24 mouse cellular contexts compared by ENCODE assay signal in the genomic region with DNA sequence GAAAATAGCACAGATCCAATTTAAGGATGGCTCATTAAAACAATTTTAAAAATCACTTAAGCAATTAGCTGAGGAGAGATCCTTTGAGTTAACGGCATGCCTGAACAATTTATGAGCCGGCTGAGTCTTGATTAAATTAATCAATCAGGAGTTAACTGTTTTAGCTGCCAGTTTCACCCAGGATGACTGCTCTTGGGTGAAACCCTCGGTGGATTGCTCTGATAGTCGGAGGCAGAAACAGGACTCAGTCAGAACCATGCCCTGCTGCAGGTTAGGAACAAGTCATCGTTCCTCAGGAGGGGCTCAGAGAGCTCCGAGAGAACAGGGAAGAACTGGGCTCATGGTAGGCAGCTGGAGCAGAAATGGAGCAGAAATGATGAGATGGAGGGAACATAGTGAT.
DNase-seq lines count a peak whose midpoint lies in the region; ATAC-seq and TF ChIP-seq lines count a peak whose summit lies in the region.
"Had no signal": no experiment of that assay in that cellular context is flagged by ENCODE, and none has a peak within 500 bp of the region (broad histone marks: within the 10 kb centered on the region; RNA-seq: fewer than 3 reads in every experiment).

No protein-coding gene starts in this region.

- ATAC-seq in liver, embryonic 12.5 days: no peak
- no peak for ATAC-seq in midbrain, postnatal 0 days (ENCODE audit: low FRiP score)
- ATAC-seq: forebrain, embryonic 15.5 days; hindbrain, embryonic 16.5 days had no signal

- H3K4me2 ChIP-seq in liver, embryonic 12.5 days: no peak overlapping the region
- no peak overlapping the region for H3K4me2 ChIP-seq in midbrain, postnatal 0 days (ENCODE audit: low read depth, low read length, poor library complexity, severe bottlenecking)
- H3K4me2 ChIP-seq: embryonic facial prominence, embryonic 13.5 days; forebrain, embryonic 12.5 days; forebrain, embryonic 15.5 days; heart, embryonic 11.5 days had no signal

- peak overlapping the region; percentile 84 for H3K27ac ChIP-seq in liver, adult 2 months (replicated peaks; ENCODE audit: insufficient read depth, low read depth, low read length)
- no peak overlapping the region for H3K27ac ChIP-seq in liver, embryonic 12.5 days
- no peak overlapping the region for H3K27ac ChIP-seq in midbrain, postnatal 0 days (ENCODE audit: low read depth, low read length)
- H3K27ac ChIP-seq in midbrain, embryonic 10.5 days (replicated peaks): no peak overlapping the region
- H3K27ac ChIP-seq: embryonic facial prominence, embryonic 10.5 days; embryonic facial prominence, embryonic 13.5 days; forebrain, embryonic 12.5 days; forebrain, embryonic 15.5 days; heart, adult 2 months had no signal

- peaks cover 6% of the 10 kb centered on the region; the same call in 1 of the 2 replicates for H3K36me3 ChIP-seq in liver, adult 2 months (ENCODE audit: control insufficient read depth, insufficient read depth, low read length)
- no peaks in the 10 kb centered on the region for H3K36me3 ChIP-seq in liver, embryonic 12.5 days
- H3K36me3 ChIP-seq in midbrain, postnatal 0 days (ENCODE audit: insufficient read depth, low read length): no peaks in the 10 kb centered on the region
- H3K36me3 ChIP-seq in midbrain, embryonic 10.5 days: no peaks in the 10 kb centered on the region
- H3K36me3 ChIP-seq: embryonic facial prominence, embryonic 10.5 days; embryonic facial prominence, embryonic 13.5 days; forebrain, embryonic 12.5 days; forebrain, embryonic 15.5 days had no signal

- peaks cover 5% of the 10 kb centered on the region for H3K4me1 ChIP-seq in liver, adult 2 months (ENCODE audit: control insufficient read depth, insufficient read depth, low read length)
- H3K4me1 ChIP-seq in liver, embryonic 12.5 days: no peaks in the 10 kb centered on the region
- no peaks in the 10 kb centered on the region for H3K4me1 ChIP-seq in midbrain, postnatal 0 days (ENCODE audit: insufficient read depth, low read length)
- H3K4me1 ChIP-seq in midbrain, embryonic 10.5 days: no peaks in the 10 kb centered on the region
- H3K4me1 ChIP-seq: embryonic facial prominence, embryonic 10.5 days; embryonic facial prominence, embryonic 13.5 days; forebrain, embryonic 12.5 days; forebrain, embryonic 15.5 days had no signal

- no peaks in the 10 kb centered on the region for H3K27me3 ChIP-seq in liver, adult 2 months (ENCODE audit: control insufficient read depth, insufficient read depth, low read length)
- H3K27me3 ChIP-seq in liver, embryonic 12.5 days (replicated peaks): no peaks in the 10 kb centered on the region
- H3K27me3 ChIP-seq in midbrain, postnatal 0 days (ENCODE audit: insufficient read depth, low read length): no peaks in the 10 kb centered on the region
- no peaks in the 10 kb centered on the region for H3K27me3 ChIP-seq in midbrain, embryonic 10.5 days (ENCODE audit: low read depth, poor library complexity, severe bottlenecking)
- H3K27me3 ChIP-seq: embryonic facial prominence, embryonic 13.5 days; forebrain, embryonic 15.5 days had no signal

- peak overlapping the region; percentile 56 for H3K9ac ChIP-seq in liver, adult 2 months (ENCODE audit: low read depth, low read length)
- no peak overlapping the region for H3K9ac ChIP-seq in liver, embryonic 12.5 days
- H3K9ac ChIP-seq in midbrain, postnatal 0 days (replicated peaks; ENCODE audit: low read length, poor library complexity, severe bottlenecking): no peak overlapping the region
- H3K9ac ChIP-seq: embryonic facial prominence, embryonic 13.5 days; forebrain, embryonic 12.5 days; forebrain, embryonic 15.5 days had no signal

- DNase-seq in heart, adult 11 months: peak; percentile 72
- no peak for DNase-seq in heart, adult 8-10 months (ENCODE audit: low spot score)
- no peak for DNase-seq in liver, adult 2 months (ENCODE audit: extremely low read depth, low read depth, low spot score)
- DNase-seq in midbrain, postnatal 0 days (ENCODE audit: low spot score): peak; percentile 28
- DNase-seq in midbrain, embryonic 10.5 days (ENCODE audit: low spot score): no peak
- peak; percentile 66 for DNase-seq in MN1 (ENCODE audit: low spot score)
- DNase-seq in kidney, postnatal 4 days: no peak
- DNase-seq: adrenal gland, adult 2 months; adrenal gland, postnatal 14 days; cerebellum, adult 11 months; cerebellum, adult 2 months; cerebellum, postnatal 10 days; cerebellum, postnatal 36 days; embryo, embryonic 11 days; gastrocnemius, postnatal 25 days; heart, adult 2 months had no signal

- no peaks in the 10 kb centered on the region for H3K9me3 ChIP-seq in liver, embryonic 12.5 days (replicated peaks)
- H3K9me3 ChIP-seq in midbrain, postnatal 0 days (ENCODE audit: low read length): no peaks in the 10 kb centered on the region
- no peaks in the 10 kb centered on the region for H3K9me3 ChIP-seq in midbrain, embryonic 10.5 days (replicated peaks)
- H3K9me3 ChIP-seq: embryonic facial prominence, embryonic 10.5 days; embryonic facial prominence, embryonic 13.5 days; forebrain, embryonic 15.5 days had no signal

- no peak for TF ChIP-seq CTCF in liver, adult 2 months (IDR thresholded peaks at IDR 0.05; ENCODE audit: low read depth, low read length)
- TF ChIP-seq CTCF in midbrain, postnatal 0 days (IDR thresholded peaks at IDR 0.05): no peak

- peaks cover 6% of the 10 kb centered on the region; the same call in 1 of the 2 replicates for H3K79me2 ChIP-seq in liver, adult 2 months (ENCODE audit: control insufficient read depth, insufficient read depth, low read length)

- WGBS in liver, adult 2 months: 38% methylated on average over 6 of the region's 6 CpGs
- 73% methylated on average over 6 of the region's 6 CpGs for WGBS in liver, embryonic 12.5 days (ENCODE audit: insufficient replicate concordance)
- 81% methylated on average over 6 of the region's 6 CpGs for WGBS in midbrain, postnatal 0 days
- 95% methylated on average over 6 of the region's 6 CpGs for WGBS in midbrain, embryonic 10.5 days

- TF ChIP-seq POLR2A in liver, adult 2 months (IDR thresholded peaks at IDR 0.05; ENCODE audit: extremely low read depth, insufficient read depth, low read length): no peak

- peak overlapping the region; percentile 47 for H3K4me3 ChIP-seq in liver, adult 2 months (ENCODE audit: insufficient read depth, low read depth, low read length)
- no peak overlapping the region for H3K4me3 ChIP-seq in liver, embryonic 12.5 days
- H3K4me3 ChIP-seq in midbrain, postnatal 0 days (ENCODE audit: low read depth, low read length): no peak overlapping the region
- H3K4me3 ChIP-seq in midbrain, embryonic 10.5 days: no peak overlapping the region
- H3K4me3 ChIP-seq: embryonic facial prominence, embryonic 10.5 days; embryonic facial prominence, embryonic 13.5 days; erythroblast, embryonic 14.5 days; forebrain, embryonic 12.5 days; forebrain, embryonic 15.5 days; heart, adult 2 months had no signal

Comparison
In these comparisons a context has a peak if more than half of its experiments do, and no peak if none do; other contexts are left out.
1. DNase-seq: peak in heart, adult 11 months (single experiment), midbrain, postnatal 0 days (single experiment) and MN1 (single experiment); none in heart, adult 8-10 months (single experiment), liver, adult 2 months (single experiment), midbrain, embryonic 10.5 days (single experiment) and kidney, postnatal 4 days (0 of 2).